In genomic region chr17:31038381-31038780, GRCm38 (mm10) we compare ENCODE assay signal across 12 mouse cellular contexts. TPM values are rescaled to one million over a fixed set of nuclear protein-coding genes. Genes with fewer than 3 reads are reported as not detected.
A peak's percentile ranks its signal among the peaks of the same experiment; 100 is the strongest.
DNase-seq lines count a peak whose midpoint lies in the region; ATAC-seq lines count a peak whose summit lies in the region.
"Had no signal": no experiment of that assay in that cellular context is flagged by ENCODE, and none has a peak within 500 bp of the region (broad histone marks: within the 10 kb centered on the region; RNA-seq: fewer than 3 reads in every experiment).

No protein-coding gene starts in this region.

- H3K4me2 ChIP-seq in lung, embryonic 16.5 days (ENCODE audit: low read depth, low read length), result no peak overlapping the region
- no peak overlapping the region for H3K4me2 ChIP-seq in forebrain, embryonic 15.5 days (replicated peaks)
- H3K4me2 ChIP-seq in hindbrain, embryonic 13.5 days, result no peak overlapping the region
- H3K4me2 ChIP-seq: limb, embryonic 15.5 days had no signal

- no peak overlapping the region for H3K27ac ChIP-seq in lung, embryonic 16.5 days (ENCODE audit: low read length)
- H3K27ac ChIP-seq in forebrain, embryonic 15.5 days (replicated peaks), result no peak overlapping the region
- no peak overlapping the region for H3K27ac ChIP-seq in hindbrain, embryonic 13.5 days
- H3K27ac ChIP-seq: limb, embryonic 15.5 days had no signal

- H3K4me1 ChIP-seq in lung, embryonic 16.5 days (replicated peaks; ENCODE audit: control insufficient read depth, insufficient read depth, low read length), result no peaks in the 10 kb centered on the region; the same call in 1 of the 2 replicates
- H3K4me1 ChIP-seq in forebrain, embryonic 15.5 days, result peaks cover 21% of the 10 kb centered on the region
- H3K4me1 ChIP-seq in hindbrain, embryonic 13.5 days (replicated peaks), result peaks cover 21% of the 10 kb centered on the region

- no peak overlapping the region for H3K4me3 ChIP-seq in lung, embryonic 16.5 days (ENCODE audit: low read length)
- no peak overlapping the region for H3K4me3 ChIP-seq in forebrain, embryonic 15.5 days
- H3K4me3 ChIP-seq in hindbrain, embryonic 13.5 days, result no peak overlapping the region
- H3K4me3 ChIP-seq: limb, embryonic 15.5 days had no signal

- WGBS in lung, embryonic 16.5 days, result 50% methylated on average over 4 of the region's 4 CpGs
- 75% methylated on average over 4 of the region's 4 CpGs for WGBS in forebrain, embryonic 15.5 days
- WGBS in hindbrain, embryonic 13.5 days, result 76% methylated on average over 4 of the region's 4 CpGs

- peak; percentile 12; the same call in 1 of the 2 replicates for ATAC-seq in lung, embryonic 16.5 days (ENCODE audit: low read depth)
- ATAC-seq in forebrain, embryonic 15.5 days (replicated peaks), result no peak
- ATAC-seq in hindbrain, embryonic 13.5 days (ENCODE audit: low FRiP score), result no peak
- ATAC-seq: midbrain, embryonic 16.5 days had no signal

- no peaks in the 10 kb centered on the region for H3K9me3 ChIP-seq in lung, embryonic 16.5 days (ENCODE audit: control insufficient read depth, low read length)
- no peaks in the 10 kb centered on the region for H3K9me3 ChIP-seq in forebrain, embryonic 15.5 days
- no peaks in the 10 kb centered on the region for H3K9me3 ChIP-seq in hindbrain, embryonic 13.5 days
- H3K9me3 ChIP-seq: limb, embryonic 15.5 days had no signal

- peak; percentile 93 for DNase-seq in layer of hippocampus, adult 9-11 months
- DNase-seq in layer of hippocampus, postnatal 25 days (ENCODE audit: extremely low spot score in 1 of 2, low spot score in 1 of 2), result no peak
- peak; percentile 95 for DNase-seq in adipocyte (ENCODE audit: low spot score)
- peak; percentile 41 for DNase-seq in brain, adult 2 months (ENCODE audit: low read depth, low spot score)
- no peak for DNase-seq in c-Kit-positive CD71-positive TER-119-positive erythroid progenitor cells, embryonic 14.5 days (ENCODE audit: low spot score)
- DNase-seq: gastrocnemius, postnatal 25 days had no signal

- no peaks in the 10 kb centered on the region for H3K27me3 ChIP-seq in lung, embryonic 16.5 days (ENCODE audit: control insufficient read depth, insufficient read depth, low read depth, low read length)
- H3K27me3 ChIP-seq in forebrain, embryonic 15.5 days, result no peaks in the 10 kb centered on the region
- H3K27me3 ChIP-seq in hindbrain, embryonic 13.5 days, result no peaks in the 10 kb centered on the region
- H3K27me3 ChIP-seq: limb, embryonic 15.5 days had no signal

- no peaks in the 10 kb centered on the region for H3K36me3 ChIP-seq in lung, embryonic 16.5 days (ENCODE audit: control insufficient read depth, insufficient read depth, low read length)
- H3K36me3 ChIP-seq in forebrain, embryonic 15.5 days, result no peaks in the 10 kb centered on the region
- no peaks in the 10 kb centered on the region for H3K36me3 ChIP-seq in hindbrain, embryonic 13.5 days
- H3K36me3 ChIP-seq: G1E; limb, embryonic 15.5 days had no signal

- H3K9ac ChIP-seq in lung, embryonic 16.5 days (ENCODE audit: low read length), result no peak overlapping the region
- H3K9ac ChIP-seq in forebrain, embryonic 15.5 days (replicated peaks), result no peak overlapping the region
- no peak overlapping the region for H3K9ac ChIP-seq in hindbrain, embryonic 13.5 days
- H3K9ac ChIP-seq: limb, embryonic 15.5 days had no signal

RNA-seq across cellular contexts. Expression of gene Abcg1, which starts 19.1 kb away (rescaled TPM):
- 10 to 100 TPM; 54.2 to 60.3 TPM for total RNA-seq in layer of hippocampus, postnatal 25 days (2021)
- polyA plus RNA-seq in lung, embryonic 16.5 days (2015; fragmentation: Nextera tagmentation; extraction: Ambion mirVana), result 12.9 and 15.1 TPM in 2 replicates
- polyA plus RNA-seq in forebrain, embryonic 15.5 days (2015; fragmentation: Nextera tagmentation; extraction: Ambion mirVana), result 20.2 and 20.8 TPM in 2 replicates
- 19.3 and 21.5 TPM in 2 replicates for polyA plus RNA-seq in hindbrain, embryonic 13.5 days (2015; fragmentation: Nextera tagmentation; extraction: Ambion mirVana)
- polyA plus RNA-seq: G1E had no signal

Comparison
In these comparisons a context has a peak if more than half of its experiments do, and no peak if none do; other contexts are left out.
1. DNase-seq: peak in layer of hippocampus, adult 9-11 months (single experiment), adipocyte (single experiment) and brain, adult 2 months (single experiment); none in layer of hippocampus, postnatal 25 days (0 of 2) and c-Kit-positive CD71-positive TER-119-positive erythroid progenitor cells, embryonic 14.5 days (single experiment).